Mouse (Mus musculus) heart, postnatal 0 days (tissue): ENCODE data around the gene Hcar2.

ENCODE experiments used
- CTCF ChIP-seq: IDR thresholded peaks from 2 replicates; pipeline ENCODE4 v1.5.1; 2016; ENCODE audit warnings: antibody characterized with exemption, control low read depth, low read depth
- EP300 ChIP-seq: IDR thresholded peaks from 2 replicates; pipeline ENCODE4 v1.6.1; 2016; ENCODE audit warnings: antibody characterized with exemption, low read depth

- TF ChIP-seq CTCF (no peak), EP300 (no peak)
Observed at GRCm38 (mm10) chr5:123880778-123881177, 15.5 kb upstream of the Hcar2 start.
